In genomic region chr12:81594902-81595671, GRCm38 (mm10) we compare ENCODE assay signal across 8 mouse cellular contexts. TPM values are rescaled to one million over a fixed set of nuclear protein-coding genes. Genes with fewer than 3 reads are reported as not detected.
A peak's percentile ranks its signal among the peaks of the same experiment; 100 is the strongest.
DNase-seq lines count a peak whose midpoint lies in the region; ATAC-seq and TF ChIP-seq lines count a peak whose summit lies in the region.

Med6 (minus strand) TSS chr12:81595008.

- 4% methylated on average over 36 of the region's 36 CpGs for WGBS in hindbrain, embryonic 13.5 days

- no peaks in the 10 kb centered on the region for H3K9me3 ChIP-seq in hindbrain, embryonic 13.5 days

- peak; percentile 75 for DNase-seq in Patski (ENCODE audit: low read depth, low spot score)
- DNase-seq in cerebellum, postnatal 14 days: peak; percentile 94 to 95
- DNase-seq in frontal cortex, postnatal 14 days (ENCODE audit: low spot score in 2 of 2): peak; percentile 85 to 86
- peak; percentile 72 to 81 for DNase-seq in layer of hippocampus, postnatal 25 days (ENCODE audit: extremely low spot score in 1 of 2, low spot score in 1 of 2)
- peak; percentile 96 for DNase-seq in lung, postnatal 25 days (ENCODE audit: low spot score)
- DNase-seq in retina, embryonic 14.5 days (ENCODE audit: low spot score): peak; percentile 99
- peak; percentile 93 for DNase-seq in thymus, postnatal 4 days

- peaks cover 8% of the 10 kb centered on the region for H3K4me1 ChIP-seq in hindbrain, embryonic 13.5 days (replicated peaks)

- H3K27ac ChIP-seq in hindbrain, embryonic 13.5 days: peak within 1 kb of the TSS; percentile 67

- POLR2A ChIA-PET in Patski (lab: Charles Lee): no interaction called here

- no peak for TF ChIP-seq CTCF in Patski (IDR thresholded peaks at IDR 0.05)

- ATAC-seq in Patski: peak; percentile 94
- ATAC-seq in hindbrain, embryonic 13.5 days (ENCODE audit: low FRiP score): peak; percentile 98

- H3K4me3 ChIP-seq in hindbrain, embryonic 13.5 days: peak within 1 kb of the TSS; percentile 67

- no peaks in the 10 kb centered on the region for H3K27me3 ChIP-seq in Patski
- H3K27me3 ChIP-seq in hindbrain, embryonic 13.5 days: no peaks in the 10 kb centered on the region

- H3K36me3 ChIP-seq in hindbrain, embryonic 13.5 days: peaks cover 7% of the 10 kb centered on the region

- in situ Hi-C loops in Patski (cut with MboI; ENCODE audit: low pct_unique_long_range_greater_than_20kb): no loop called here

- CTCF ChIA-PET in Patski (lab: Charles Lee): interaction anchor here (1.2 kb wide), 1 partner anchor 119 kb away, joined by 3 read pairs; no protein-coding TSS in a partner anchor

- H3K4me2 ChIP-seq in hindbrain, embryonic 13.5 days: peak within 1 kb of the TSS; percentile 70

- H3K9ac ChIP-seq in hindbrain, embryonic 13.5 days: peak within 1 kb of the TSS; percentile 78

RNA-seq across cellular contexts. Expression of gene Med6, which starts in this region (rescaled TPM):
- 38.8 TPM for polyA plus RNA-seq in Patski (2021)
- 50.1 and 51.9 TPM in 2 replicates for polyA plus RNA-seq in hindbrain, embryonic 13.5 days (2015; fragmentation: Nextera tagmentation; extraction: Ambion mirVana)
- total RNA-seq in layer of hippocampus, postnatal 25 days (2021): 10 to 100 TPM; 26.4 to 27.2 TPM

Comparison
In these comparisons a context has a peak if more than half of its experiments do, and no peak if none do; other contexts are left out.
1. Peak in every context shown above with its lines: DNase-seq, ATAC-seq, H3K4me3 ChIP-seq and H3K27ac ChIP-seq.